Mouse (Mus musculus) 416B (cell line): ENCODE results near the gene Hoxb13.

ENCODE experiments used
- DNase-seq: peaks from one replicate; pipeline ENCODE4 v3.0.0; 2011; ENCODE audit warnings: low read depth

Gene Hoxb13

GRCm38 (mm10) chr11:96193521-96194400 is at the start of gene Hoxb13:
Hoxb13 (plus strand) TSS chr11:96194316.
- DNase-seq = no peak

- DNase-seq = peak; percentile 64
Observed at GRCm38 (mm10) chr11:96145622-96146270, 48.4 kb upstream of the Hoxb13 start.

GRCm38 (mm10) chr11:96147471-96147870 is 46.6 kb upstream of the Hoxb13 start:
- no peak for DNase-seq

GRCm38 (mm10) chr11:96164769-96165168 is 29.3 kb upstream of the Hoxb13 start:
- no peak for DNase-seq

- DNase-seq = no peak
Observed at GRCm38 (mm10) chr11:96168125-96168524, 26.0 kb upstream of the Hoxb13 start.

- DNase-seq = no peak
Observed at GRCm38 (mm10) chr11:96169016-96169415, 25.1 kb upstream of the Hoxb13 start.

- no peak for DNase-seq
Observed at GRCm38 (mm10) chr11:96170711-96171379, 23.3 kb upstream of the Hoxb13 start.

- DNase-seq = no peak
Observed at GRCm38 (mm10) chr11:96171601-96172000, 22.5 kb upstream of the Hoxb13 start.

- no peak for DNase-seq
Observed at GRCm38 (mm10) chr11:96172511-96173287, 21.4 kb upstream of the Hoxb13 start.

- no peak for DNase-seq
Observed at GRCm38 (mm10) chr11:96173288-96173840, 20.8 kb upstream of the Hoxb13 start.

GRCm38 (mm10) chr11:96174881-96175280 is 19.2 kb upstream of the Hoxb13 start:
- DNase-seq = no peak

- no peak for DNase-seq
Observed at GRCm38 (mm10) chr11:96175511-96175910, 18.6 kb upstream of the Hoxb13 start.

- DNase-seq = no peak
Observed at GRCm38 (mm10) chr11:96175951-96176530, 18.1 kb upstream of the Hoxb13 start.

- no peak for DNase-seq
Observed at GRCm38 (mm10) chr11:96176841-96177240, 17.3 kb upstream of the Hoxb13 start.

GRCm38 (mm10) chr11:96177546-96178174 is 16.5 kb upstream of the Hoxb13 start:
- no peak for DNase-seq

- DNase-seq = no peak
Observed at GRCm38 (mm10) chr11:96178356-96178755, 15.8 kb upstream of the Hoxb13 start.

GRCm38 (mm10) chr11:96178911-96179503 is 15.1 kb upstream of the Hoxb13 start:
- no peak for DNase-seq

GRCm38 (mm10) chr11:96181061-96181460 is 13.1 kb upstream of the Hoxb13 start:
- DNase-seq = no peak

GRCm38 (mm10) chr11:96184233-96184632 is 9.9 kb upstream of the Hoxb13 start:
- no peak for DNase-seq

- no peak for DNase-seq
Observed at GRCm38 (mm10) chr11:96187321-96187720, 6.8 kb upstream of the Hoxb13 start.
